9 mouse cellular contexts compared by ENCODE assay signal in the genomic region with DNA sequence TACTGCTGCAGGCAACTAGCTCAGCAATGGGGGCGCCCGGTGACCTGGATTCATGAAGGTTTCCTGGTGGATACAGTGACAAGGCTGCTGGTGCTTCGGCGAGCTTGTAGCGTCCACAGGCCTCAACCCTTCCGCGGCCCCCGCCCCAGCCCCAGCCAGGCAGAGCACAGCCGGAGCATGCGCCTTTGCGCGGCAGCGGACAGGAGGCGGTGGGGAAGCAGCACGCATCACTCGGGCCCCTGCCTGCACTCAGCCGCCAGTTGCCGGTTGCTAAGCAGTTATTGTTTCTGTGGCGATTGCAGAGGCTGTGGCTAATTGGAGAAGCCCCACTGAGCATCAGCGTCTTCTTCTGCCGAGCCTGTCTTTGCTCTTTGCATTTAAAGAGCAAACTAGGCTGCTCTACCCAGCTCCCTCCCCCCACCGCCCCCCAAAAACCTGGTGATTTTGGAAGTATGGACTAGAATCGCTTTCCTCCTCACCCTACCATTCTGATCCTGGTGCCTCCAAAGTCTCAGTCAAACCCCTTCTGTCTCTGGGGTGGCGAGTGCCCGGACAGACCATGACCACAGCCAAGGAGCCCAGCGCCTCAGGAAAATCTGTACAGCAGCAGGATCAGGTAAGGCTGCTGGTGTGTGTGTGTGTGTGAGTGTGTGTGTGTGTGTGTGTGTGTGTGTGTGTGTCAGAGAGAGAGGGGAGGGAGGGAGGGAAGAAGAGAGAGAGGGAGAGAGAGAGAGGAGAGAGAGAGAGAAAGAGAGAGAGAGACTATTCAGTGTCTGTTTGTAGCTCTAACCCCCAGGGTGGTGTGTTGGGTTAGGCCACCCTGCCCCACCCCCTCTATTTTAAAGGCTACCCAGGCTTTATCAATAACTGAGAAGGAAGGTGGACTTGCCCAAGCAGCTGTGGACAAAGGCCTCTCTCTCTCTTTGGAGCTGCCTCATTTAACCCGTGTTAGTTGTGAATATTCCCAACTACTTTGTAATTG.
DNase-seq lines count a peak whose midpoint lies in the region; ATAC-seq and TF ChIP-seq lines count a peak whose summit lies in the region.
"Had no signal": no experiment of that assay in that cellular context is flagged by ENCODE, and none has a peak within 500 bp of the region (broad histone marks: within the 10 kb centered on the region; RNA-seq: fewer than 3 reads in every experiment).

No protein-coding gene starts in this region.

- ATAC-seq in heart, embryonic 13.5 days (ENCODE audit: extremely low read depth, insufficient number of reproducible peaks, low FRiP score, low TSS enrichment): no peak
- ATAC-seq in frontal cortex, adult (ENCODE audit: low TSS enrichment): peak; percentile 82
- ATAC-seq in neural tube, embryonic 13.5 days (ENCODE audit: low read depth): peak; percentile 95

- intact Hi-C loops in left cerebral cortex, adult 2 months (cut with DNase I): loop anchor here (1.0 to 5.0 kb wide), 4 partner anchors 61 to 185 kb away; no protein-coding TSS in a partner anchor

- H3K27me3 ChIP-seq in heart, embryonic 13.5 days (replicated peaks): peaks cover 10% of the 10 kb centered on the region; the same call in 1 of the 2 replicates
- H3K27me3 ChIP-seq in neural tube, embryonic 13.5 days: no peaks in the 10 kb centered on the region
- H3K27me3 ChIP-seq: CH12.LX had no signal

- peak overlapping the region; percentile 27 for H3K4me3 ChIP-seq in heart, embryonic 13.5 days
- H3K4me3 ChIP-seq in left cerebral cortex, adult 2 months: peak overlapping the region; percentile 56
- peak overlapping the region; percentile 49 for H3K4me3 ChIP-seq in neural tube, embryonic 13.5 days

- 0 out of 2 replicates have a peak, but pooled peaks cover 6% of the 10 kb centered on the region for H3K4me1 ChIP-seq in heart, embryonic 13.5 days
- peaks cover 43% of the 10 kb centered on the region for H3K4me1 ChIP-seq in neural tube, embryonic 13.5 days (replicated peaks)

- 9% methylated on average over 27 of the region's 27 CpGs for WGBS in heart, embryonic 13.5 days
- WGBS in neural tube, embryonic 13.5 days: 4% methylated on average over 27 of the region's 27 CpGs

- 0 out of 2 replicates have a peak overlapping the region, but pooled peaks have one; percentile 1 for H3K9ac ChIP-seq in heart, embryonic 13.5 days
- peak overlapping the region; percentile 75 for H3K9ac ChIP-seq in neural tube, embryonic 13.5 days

- H3K9me3 ChIP-seq in heart, embryonic 13.5 days: no peaks in the 10 kb centered on the region
- H3K9me3 ChIP-seq in neural tube, embryonic 13.5 days: no peaks in the 10 kb centered on the region

- no peak; the same call in none of the 2 replicates for TF ChIP-seq CTCF in left cerebral cortex, adult 2 months (IDR thresholded peaks at IDR 0.05)

- H3K36me3 ChIP-seq in heart, embryonic 13.5 days: no peaks in the 10 kb centered on the region
- H3K36me3 ChIP-seq in neural tube, embryonic 13.5 days: no peaks in the 10 kb centered on the region

- DNase-seq in heart, adult 8-10 months (ENCODE audit: low spot score): no peak
- peak; percentile 59 for DNase-seq in cerebellum, adult 9-10 months
- peak; percentile 76 to 79 for DNase-seq in left cerebral cortex, adult 2 months (ENCODE audit: extremely low spot score in 1 of 2, low spot score in 2 of 2)
- DNase-seq in spleen, postnatal 14 days (ENCODE audit: low spot score in 2 of 2): no peak
- no peak for DNase-seq in lung, postnatal 25 days (ENCODE audit: low spot score)

- peak overlapping the region; percentile 60 for H3K4me2 ChIP-seq in heart, embryonic 13.5 days
- H3K4me2 ChIP-seq in neural tube, embryonic 13.5 days: peak overlapping the region; percentile 66

- no peak overlapping the region for H3K27ac ChIP-seq in heart, embryonic 13.5 days (replicated peaks)
- H3K27ac ChIP-seq in left cerebral cortex, adult 2 months: peak overlapping the region; percentile 97
- peak overlapping the region; percentile 90 for H3K27ac ChIP-seq in neural tube, embryonic 13.5 days (replicated peaks)

Comparison
In these comparisons a context has a peak if more than half of its experiments do, and no peak if none do; other contexts are left out.
1. DNase-seq: peak in cerebellum, adult 9-10 months (single experiment) and left cerebral cortex, adult 2 months (2 of 2); none in heart, adult 8-10 months (single experiment), spleen, postnatal 14 days (0 of 2) and lung, postnatal 25 days (single experiment).
2. Peak in every context shown above with its lines, with median percentiles within 50 percentile points of each other: H3K4me3 ChIP-seq.